Mouse (Mus musculus) stomach, postnatal 0 days (tissue): ENCODE results near the gene Cetn3.

Experiments used
- CTCF ChIP-seq: IDR thresholded peaks from 2 replicates; pipeline ENCODE4 v1.5.1; 2016; ENCODE audit warnings: antibody characterized with exemption, low read depth, mild to moderate bottlenecking, moderate library complexity
- EP300 ChIP-seq: optimal IDR thresholded peaks from 2 replicates; pipeline ENCODE3; 2016; ENCODE audit warnings: antibody characterized with exemption

- no peak for TF ChIP-seq CTCF
- no peak for TF ChIP-seq EP300
Measured at GRCm38 (mm10) chr13:81791861-81792260, 9.0 kb downstream of the Cetn3 start.
